Mouse (Mus musculus) liver, adult 2 months (tissue): ENCODE measurements around the gene Rab10.
"Not testable (repeated sequence)": the region's sequence is repeated elsewhere in the genome, so short reads cannot be mapped to it uniquely, and the experiment has no call there.

Experiments
- CTCF ChIP-seq: fragments of 200-500 bp; IDR thresholded peaks from 2 replicates; pipeline ENCODE4 v1.5.1; 2011; ENCODE audit warnings: low read depth, low read length, control low read depth
- POLR2A ChIP-seq: fragments of 200-500 bp; IDR thresholded peaks from 2 replicates; pipeline ENCODE4 v1.6.1; 2011; ENCODE audit warnings: low read length, control low read depth; ENCODE audit not compliant: insufficient read depth; ENCODE audit errors: extremely low read depth

GRCm38 (mm10) chr12:3297622-3298021 lies 12.1 kb downstream of the Rab10 start:
- not testable (repeated sequence) for TF ChIP-seq CTCF, POLR2A
